Mouse (Mus musculus): ENCODE measurements at regions not wholly inside any gene's neighbourhood (a gene's known extent, or its start where the extent isn't known, plus 50 kb on each side); places are given as distances from the start of the nearest gene placed in this dataset.

DNA sequence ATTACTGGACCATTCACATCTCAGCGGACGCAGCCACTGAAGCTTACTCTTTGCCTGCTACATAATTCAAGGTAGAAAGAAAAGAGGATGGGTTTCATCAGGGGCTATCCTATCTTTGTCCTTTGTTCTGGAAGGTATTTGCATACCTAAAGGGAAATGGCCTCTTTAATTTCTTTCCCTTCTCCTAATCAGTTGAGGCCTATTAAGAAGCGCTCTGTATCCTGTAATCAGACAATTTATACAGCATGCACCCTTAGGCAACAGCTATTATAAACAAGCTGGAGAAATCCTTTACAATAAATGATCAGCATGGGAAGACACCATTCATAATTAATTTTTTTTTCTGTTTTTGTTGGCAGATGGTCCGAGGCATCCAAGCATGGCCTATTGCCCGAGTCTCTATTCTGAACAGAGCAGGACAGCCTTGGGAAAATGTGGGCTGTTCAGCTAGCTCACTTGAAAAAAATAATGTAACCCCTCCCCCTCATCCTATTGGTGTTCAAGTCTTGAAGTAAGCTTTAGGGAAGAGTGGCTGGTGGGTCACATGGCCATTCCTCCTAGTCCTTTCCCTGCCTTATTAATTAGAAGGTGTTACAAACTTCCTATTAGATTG lies 158.6 kb upstream of the Sall1 start:
- DNase-seq (ENCODE audit: low read depth, low spot score) = no peak

DNA sequence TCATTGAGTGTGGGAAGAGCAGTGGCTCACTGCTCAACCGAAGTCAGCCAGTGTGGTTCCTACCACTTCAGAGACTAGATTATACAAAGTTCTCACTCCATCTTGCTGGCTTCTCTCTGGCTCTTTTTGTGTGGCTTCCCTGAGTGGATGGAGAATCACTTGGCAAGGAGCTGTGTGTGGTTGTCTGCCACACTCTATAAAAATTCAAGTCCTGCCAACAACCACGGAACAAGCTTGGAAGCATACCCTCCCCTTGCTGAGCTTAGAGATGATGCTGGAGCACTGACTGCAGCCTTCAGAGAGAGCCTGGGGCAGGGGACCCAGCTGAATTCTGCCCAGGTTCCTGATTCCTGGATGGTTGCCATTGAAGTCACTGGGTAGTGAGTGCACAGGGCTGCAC lies 156.3 kb upstream of the Sall1 start:
- no peak for DNase-seq (ENCODE audit: low read depth, low spot score)

DNA sequence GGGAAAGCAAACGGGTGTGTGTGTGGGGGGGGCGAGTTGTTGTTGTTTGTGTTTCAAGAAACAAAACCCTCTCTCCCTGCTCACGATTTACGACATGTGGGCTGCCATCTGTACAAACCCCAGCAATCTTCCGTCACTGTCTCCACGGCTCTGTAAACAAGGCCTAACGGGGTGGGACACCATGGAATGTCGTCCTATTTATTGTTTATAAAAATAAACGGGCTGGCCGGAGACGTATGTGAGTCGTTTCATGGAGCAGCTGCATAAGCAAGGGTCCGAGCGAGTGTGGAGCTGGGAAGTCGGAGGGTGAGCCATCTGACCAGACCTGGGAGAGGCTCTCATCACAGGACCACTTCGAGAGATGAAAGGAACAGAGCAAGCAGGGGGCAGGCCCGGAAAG lies 141.4 kb upstream of the Sall1 start:
- no peak for DNase-seq (ENCODE audit: low read depth, low spot score)

DNA sequence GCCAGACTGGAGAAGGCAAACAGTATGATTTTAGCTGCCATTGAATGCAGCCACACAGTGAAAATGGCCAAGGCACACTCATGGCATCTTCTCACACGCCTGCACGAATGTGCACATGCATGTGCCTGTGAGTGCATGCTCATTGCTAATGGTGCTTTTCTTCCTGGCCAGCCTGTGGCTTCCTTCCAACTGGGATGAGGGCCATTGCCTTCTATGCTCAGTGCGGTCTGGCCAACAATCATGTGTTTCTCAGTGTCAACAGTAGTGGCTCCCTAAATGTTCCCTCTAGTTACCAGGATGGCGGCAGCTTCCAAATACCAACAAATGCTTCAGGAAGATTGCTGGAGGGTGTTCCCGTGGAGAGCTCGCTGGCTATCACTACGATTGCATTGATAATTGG lies 131.7 kb upstream of the Sall1 start:
- no peak for DNase-seq (ENCODE audit: low read depth, low spot score)

DNA sequence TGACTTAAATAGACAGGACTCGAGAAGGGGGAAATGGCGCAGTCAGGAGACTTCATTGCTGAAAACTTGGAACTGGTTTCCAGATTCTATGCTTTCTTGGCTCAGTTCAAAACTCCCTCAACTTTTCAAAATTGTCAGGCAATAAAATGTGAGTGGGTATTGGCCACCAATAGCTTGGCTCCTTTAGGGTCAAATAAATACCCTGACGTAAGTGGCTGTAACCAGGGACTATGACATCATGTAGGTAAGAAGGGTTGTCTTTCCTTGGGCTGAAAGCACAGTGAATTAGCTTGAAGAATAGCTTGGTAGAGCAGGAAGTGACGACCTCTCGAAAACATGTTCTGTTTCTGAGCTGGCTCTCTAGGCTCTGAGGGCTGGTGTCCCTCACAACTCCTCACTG lies 127.6 kb upstream of the Sall1 start:
- no peak for DNase-seq (ENCODE audit: low read depth, low spot score)

DNA sequence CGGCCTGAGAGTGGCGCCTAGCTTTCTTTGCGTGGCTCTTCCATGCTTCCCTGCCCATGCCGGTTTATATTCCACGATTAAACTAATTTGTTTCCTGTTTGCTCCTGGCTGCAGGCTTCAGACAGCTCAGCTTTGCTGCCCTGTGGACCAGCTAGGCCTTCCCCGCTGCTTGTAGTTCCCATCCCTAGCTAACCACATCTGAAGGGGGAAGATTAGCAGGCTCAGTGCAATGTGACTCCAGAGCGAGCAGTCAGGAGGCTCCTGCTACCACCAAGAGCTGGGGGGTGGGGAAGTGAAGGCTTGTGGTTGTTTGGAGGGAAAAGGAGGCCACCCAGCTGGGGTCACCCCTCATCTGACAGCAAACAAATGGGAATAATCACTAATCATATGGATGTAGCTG lies 125.5 kb upstream of the Sall1 start:
- no peak for DNase-seq (ENCODE audit: low read depth, low spot score)

DNA sequence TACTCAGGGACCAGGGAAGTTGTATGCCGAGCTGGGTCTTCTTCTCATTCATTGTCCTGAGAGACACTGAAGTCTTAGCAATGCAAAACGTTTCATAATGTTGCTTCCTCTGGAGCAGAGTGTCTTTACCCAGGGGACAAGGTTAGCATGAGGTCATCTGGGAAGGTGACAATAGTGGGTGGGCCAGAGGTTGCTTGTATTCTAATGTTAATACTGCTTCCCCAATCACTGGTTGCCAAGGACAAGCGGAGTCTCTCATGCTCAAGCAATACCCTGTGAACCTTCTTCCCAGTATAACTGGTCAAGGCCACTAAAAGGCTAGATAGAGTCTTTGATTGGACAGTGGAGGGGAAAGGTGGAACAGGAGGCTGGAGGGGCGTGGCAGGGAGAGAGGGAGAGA lies 123.1 kb upstream of the Sall1 start:
- DNase-seq (ENCODE audit: low read depth, low spot score) = no peak

DNA sequence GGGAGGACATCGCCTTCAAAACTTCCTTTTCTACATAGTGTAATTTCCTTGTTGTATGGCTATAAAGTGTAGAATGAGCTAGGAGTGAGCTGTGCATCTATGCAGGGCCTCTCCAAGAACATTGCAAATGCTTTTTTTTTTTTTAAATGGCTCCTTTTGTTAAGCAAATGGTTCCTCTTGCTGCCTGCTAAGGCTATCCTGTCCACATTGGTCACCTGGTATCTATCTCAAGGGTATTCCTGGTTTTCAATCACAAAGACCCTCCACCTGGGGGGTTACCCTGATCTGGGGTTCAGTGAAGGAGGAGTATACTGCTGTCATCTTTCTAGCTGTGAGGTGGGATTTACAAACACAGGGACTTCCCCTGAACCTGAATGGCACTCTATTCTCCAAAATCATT lies 112.9 kb upstream of the Sall1 start:
- no peak for DNase-seq (ENCODE audit: low read depth, low spot score)

DNA sequence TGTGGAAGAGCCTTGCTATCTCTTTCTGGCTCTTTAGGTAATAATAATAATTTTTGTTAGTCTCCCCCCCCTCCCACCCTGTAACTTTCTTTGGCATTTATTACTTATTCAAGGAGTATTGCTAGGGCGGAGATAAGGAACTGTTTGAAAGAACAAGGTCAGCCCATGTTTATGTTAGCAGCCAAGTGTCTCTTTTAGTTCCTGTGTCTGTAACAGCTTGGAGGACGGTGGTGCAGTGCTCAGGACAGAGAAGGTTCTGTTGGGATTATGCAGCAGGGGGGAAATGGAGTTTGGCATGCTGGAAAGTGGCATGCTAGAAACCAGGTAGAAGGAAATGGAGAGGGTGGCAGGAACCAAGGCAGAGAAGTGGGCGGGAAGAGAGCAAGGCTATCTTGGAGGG lies 109.6 kb upstream of the Sall1 start:
- no peak for DNase-seq (ENCODE audit: low read depth, low spot score)

DNA sequence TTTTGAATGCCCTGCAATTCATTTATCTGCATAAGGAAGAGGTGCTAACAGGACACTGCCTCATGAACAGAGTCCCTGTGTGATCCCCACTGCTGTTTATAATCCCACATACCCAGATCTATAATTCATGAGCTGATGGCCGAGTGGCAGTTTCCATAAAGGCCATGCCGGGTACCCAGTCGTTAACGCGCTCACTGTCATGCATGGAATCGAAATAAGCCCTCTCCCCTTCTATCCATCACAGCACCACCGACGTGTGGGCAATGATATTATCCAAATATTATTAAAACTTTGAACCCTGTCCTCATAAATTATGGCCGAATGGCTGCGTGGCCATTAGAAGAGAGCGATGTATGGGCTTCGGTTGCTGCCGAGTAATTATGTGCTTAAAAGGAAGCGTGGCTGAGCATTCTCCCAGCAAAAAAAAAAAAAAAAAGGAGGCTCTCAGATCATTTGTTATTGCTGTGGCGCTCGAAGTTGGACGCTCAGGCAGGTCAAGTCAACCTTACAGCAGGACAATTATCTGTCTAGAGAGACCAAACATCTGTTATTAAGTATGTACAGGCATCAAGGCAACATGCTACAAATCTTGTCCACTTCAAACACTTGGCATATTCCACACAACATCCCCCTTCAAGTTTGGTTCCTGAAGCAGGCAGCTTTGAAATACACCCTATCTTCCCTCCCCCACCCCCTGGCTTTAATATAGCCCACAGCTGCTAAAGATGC lies 109.1 kb upstream of the Sall1 start:
- DNase-seq (ENCODE audit: low read depth, low spot score) = no peak

DNA sequence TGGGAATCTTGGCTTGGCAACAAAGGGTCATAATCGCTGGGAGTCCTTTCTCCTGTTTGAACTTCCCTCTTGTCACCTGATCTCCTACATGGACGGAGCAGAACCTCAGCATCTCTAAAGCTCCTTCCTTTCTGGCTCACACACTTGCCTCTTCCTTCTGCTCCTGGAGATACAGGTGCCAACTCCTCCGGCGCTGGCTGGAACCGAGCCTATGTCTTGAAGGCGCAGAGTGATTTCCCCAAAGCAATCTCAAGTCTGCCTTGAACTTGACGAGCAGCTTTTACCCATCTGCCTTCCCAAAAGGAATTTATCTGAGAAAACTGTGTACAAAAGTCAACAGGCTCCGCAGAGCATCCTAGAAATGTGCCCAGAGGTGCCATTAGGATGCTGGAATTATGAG lies 108.4 kb upstream of the Sall1 start:
- DNase-seq (ENCODE audit: low read depth, low spot score) = no peak

DNA sequence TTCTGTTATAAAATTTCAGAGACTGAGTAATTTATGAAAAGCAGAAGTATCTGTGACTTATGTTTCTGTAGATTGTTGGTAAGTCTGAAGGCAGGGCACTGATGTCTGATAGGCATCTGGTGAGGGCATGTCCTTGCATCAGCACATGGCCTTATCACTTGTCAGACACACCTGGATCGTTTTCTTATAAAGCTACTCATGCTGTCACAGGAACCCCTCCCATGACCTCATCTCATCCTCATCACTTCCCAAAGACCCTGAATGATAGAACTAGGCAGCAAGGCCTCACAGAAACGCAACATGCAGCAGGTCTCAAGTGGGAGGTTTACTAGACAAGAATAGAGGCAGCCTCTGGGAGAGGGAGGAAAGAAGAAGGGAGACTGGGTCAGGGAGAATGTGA lies 107.0 kb upstream of the Sall1 start:
- DNase-seq (ENCODE audit: low read depth, low spot score) = no peak

DNA sequence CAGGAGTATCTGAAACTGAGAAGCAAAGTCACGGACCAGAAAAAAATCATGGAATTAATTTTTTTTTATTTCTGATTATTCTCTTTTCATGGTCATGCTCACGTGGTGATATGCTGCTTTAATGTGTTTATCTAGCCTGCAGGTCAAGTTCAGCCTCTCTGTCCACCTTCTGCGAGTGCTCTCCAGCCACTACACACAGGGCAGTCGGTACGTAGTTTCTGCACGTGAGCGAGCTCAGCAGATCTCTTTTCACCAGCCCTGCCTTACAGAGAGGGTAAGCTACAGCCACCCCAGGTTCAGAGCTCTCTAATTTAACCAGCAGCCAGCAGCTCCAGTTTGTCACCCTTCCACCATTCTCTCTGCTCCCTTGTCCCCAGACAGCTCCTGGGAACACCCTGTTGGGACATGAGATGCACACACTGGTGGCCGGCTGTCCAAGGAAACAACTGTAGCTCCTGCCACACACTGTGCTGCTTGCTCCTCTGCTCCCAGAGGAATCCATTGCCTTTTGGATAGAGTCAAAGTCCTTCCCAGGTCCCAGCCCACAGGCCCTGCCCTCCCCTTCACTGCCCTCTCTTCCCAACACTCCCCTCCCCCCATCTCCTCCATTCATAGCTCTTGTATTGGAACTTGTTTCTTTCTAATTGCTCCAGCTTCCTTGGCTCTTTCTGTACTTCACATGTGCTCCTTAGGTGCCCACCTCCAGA lies 97.7 kb upstream of the Sall1 start:
- no peak for DNase-seq (ENCODE audit: low read depth, low spot score)

DNA sequence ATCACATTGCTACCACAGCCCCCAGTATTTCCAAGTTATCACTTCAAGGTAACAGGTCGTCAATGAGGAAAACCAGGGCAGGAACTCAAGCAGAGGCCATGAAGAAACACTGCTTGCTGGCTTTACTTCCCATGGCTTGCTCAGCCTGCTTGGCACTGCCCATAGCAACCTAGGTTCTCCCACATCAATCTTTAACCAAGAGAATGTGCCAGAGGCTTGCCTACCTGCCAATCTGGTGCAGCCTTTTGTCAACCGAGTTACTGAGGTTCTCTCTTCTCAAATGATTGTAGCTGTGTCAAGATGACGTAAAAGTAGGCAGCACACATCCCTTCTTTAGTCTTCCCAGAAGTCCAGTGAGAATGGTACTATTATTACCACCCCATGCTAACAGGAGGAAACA lies 95.9 kb upstream of the Sall1 start:
- DNase-seq (ENCODE audit: low read depth, low spot score) = no peak

DNA sequence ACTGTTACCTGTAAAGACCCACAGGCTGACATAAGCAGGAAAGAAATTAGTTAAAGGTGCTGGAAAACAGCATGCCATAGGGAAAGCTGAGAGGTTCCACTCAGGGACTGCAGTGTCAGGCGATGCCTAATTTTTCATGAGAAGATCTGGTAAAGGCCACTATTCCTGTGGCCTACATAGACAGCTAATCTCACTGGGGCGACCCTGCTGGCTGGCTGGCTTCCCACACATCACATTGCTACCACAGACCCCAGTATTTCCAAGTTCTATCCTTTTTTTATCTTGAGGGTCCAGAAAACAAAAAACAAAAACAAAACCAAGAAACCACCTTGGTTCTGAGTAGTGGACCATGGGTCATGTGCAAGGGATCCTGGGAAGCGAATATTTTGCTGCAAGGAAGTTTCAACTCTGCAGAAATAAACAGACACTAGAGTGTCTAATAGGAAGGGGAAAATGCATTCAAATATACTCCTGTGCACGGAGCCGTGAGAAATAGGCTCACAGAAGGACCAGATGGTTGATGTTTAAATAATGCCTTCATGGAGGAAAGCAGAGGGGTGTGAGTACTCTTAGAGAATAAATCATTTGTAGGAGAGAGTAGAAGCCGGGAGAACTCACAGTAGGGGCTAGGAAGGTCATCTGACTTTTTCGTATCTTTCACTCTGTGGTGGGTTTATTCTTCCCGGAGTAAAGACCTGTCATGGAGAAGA lies 94.6 kb upstream of the Sall1 start:
- DNase-seq (ENCODE audit: low read depth, low spot score) = no peak

DNA sequence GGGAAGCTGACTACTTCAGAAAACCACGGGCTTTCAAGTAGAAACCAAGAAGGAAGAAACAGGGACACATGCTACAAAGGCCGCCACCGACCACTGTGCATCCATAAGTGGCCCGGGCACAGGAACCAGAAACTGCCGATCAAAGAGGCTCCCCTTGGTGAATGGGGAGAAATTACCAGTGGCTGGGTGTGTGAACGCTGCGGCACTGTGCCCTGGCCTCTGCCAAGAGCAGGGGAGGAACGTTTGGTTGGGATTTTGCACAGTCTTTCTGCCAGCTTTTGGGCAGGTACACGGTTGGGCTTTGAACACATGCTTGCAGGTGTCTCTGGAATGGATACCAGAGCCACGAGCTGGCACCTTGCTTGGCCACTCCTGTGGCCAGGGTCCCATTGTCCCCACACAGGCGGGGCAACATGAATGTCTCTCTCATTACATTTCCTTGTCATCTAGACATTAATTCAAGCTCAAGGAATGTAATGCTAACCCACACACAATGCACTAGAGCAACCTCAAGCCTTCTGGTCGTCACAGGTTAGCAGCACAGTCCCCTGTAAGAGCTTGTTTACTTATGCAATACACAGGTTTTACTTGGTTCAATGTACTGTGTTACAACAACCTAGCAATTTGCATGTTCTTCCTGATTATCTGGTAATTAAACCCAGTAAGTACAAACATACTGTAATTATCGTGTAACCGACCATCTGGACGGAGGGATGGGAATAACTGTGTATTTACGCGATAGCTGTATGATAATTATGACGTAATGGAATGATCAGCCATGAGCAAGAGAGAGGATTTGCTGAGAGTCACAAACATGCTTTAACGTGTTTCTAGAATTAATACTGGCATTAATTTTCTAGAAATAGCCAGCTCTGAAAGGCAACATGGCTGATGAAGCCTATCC lies 90.9 kb upstream of the Sall1 start:
- no peak for DNase-seq (ENCODE audit: low read depth, low spot score)

DNA sequence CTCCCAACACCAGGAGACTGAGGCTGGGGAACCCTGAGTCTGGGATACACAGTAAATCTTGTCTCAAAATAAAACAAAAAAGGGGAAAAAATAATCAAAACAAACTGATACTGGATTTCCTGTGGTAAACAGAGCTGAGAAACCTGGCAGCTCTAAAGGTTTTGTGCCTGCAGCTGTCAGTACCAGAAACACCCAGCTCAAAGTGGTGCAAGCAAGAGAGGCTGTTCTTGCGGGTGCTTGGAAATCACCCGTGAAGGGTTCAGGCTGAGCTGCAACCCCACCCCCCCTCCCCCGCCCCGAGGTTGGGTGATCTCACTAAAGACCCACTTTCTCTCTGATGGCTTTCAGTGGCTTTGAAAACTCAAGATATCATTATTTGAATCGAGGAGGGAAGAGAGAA lies 90.1 kb upstream of the Sall1 start:
- no peak for DNase-seq (ENCODE audit: low read depth, low spot score)

DNA sequence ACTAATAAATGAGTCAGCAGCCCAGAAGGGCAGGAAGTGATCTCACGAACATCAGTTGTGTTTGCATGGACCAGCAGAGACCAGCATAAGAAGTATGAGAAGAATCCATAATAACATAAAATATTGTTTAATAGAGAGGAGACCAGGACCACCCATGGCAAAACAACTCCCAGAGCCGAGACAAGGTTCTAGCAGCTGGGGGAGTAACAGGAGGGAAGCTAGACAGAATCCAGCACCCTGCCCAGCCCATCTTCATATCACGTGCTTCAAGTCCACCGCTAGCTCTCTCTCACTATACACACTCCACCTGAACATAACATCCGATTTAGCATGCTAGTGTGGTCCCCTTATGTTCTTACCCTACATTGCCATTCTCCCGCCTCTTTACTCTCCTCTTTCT lies 77.1 kb upstream of the Sall1 start:
- no peak for DNase-seq (ENCODE audit: low read depth, low spot score)

DNA sequence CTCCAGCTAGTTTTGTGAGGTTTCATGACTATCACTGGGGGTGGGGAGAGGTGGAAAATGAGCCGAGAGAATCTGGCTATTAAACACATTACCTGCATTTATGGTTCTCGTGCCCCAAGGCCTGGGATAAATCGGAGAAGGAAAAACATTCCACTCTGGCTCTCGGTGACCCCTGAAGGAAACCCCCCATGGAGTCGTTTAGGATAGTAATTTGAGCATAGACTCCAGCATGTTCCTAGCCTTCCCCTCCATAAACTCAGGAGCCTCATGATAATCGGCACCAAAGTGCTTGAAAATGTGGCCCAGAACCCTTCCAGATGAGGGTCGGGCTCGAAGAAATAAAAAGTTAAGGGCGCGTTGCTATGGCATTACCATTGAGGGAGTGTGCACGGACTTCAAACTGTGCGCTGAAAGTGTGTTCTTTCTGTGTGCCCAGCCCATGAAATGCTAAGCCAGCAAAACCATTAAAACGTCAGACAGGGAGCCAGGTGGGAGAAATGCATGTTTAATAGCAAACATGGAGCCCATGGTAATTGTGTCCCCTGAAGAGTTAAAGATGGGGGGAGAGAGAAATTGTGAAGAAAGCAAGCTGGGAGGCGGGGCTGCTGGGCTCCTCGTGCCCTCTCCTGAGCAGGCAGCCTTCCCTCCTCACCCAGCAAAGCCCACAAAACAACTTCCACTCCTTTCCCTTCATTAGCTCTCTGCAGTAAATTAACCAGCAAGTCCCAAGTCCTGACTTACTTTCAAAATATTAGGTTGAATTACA lies 64.1 kb upstream of the Sall1 start:
- DNase-seq (ENCODE audit: low read depth, low spot score) = no peak

DNA sequence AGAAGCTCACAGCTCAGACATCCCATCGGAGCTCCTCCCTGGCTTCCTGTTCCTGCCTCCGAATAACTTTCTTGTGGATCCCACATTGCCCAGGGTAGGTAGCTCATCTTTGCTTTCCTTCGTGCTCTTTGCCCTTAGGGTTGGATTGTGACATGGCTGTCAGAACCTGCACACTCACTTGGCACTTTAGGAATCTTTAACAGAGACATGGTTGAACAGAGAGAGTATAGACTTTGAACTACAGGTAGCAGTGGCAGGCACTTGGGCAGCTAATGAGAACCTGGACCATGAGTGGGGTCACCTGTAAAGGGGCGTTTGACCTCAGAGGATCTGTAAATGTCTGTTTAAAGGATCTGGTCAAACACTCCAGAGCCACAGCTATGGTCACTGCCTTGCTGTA lies 62.4 kb upstream of the Sall1 start:
- DNase-seq (ENCODE audit: low read depth, low spot score) = no peak

DNA sequence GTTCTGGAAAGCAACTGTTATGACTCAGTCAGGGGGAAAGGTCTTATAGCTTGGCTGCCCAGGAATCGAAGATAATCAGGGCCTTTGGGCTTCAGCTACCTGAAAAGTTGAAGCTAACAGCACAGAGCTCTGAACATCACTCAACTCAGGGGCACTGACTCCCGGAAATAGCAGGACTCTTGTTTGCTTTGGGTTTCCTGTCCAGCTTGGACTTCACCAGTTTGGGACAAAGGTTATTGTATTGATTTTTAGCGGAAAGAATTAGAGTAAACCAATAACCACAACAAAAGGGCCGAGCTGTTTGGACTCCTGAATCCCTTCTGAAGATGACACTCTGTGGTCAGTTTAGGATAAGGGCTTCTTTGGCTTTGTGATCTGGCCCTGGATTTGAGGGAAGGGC lies 53.4 kb upstream of the Sall1 start:
- no peak for DNase-seq (ENCODE audit: low read depth, low spot score)
